ENCODE assay signal across 19 mouse cellular contexts in genomic region chr3:93581687-93582086, GRCm38 (mm10). TPM values are rescaled to one million over a fixed set of nuclear protein-coding genes. Genes with fewer than 3 reads are reported as not detected.
A peak's percentile ranks its signal among the peaks of the same experiment; 100 is the strongest.
DNase-seq lines count a peak whose midpoint lies in the region; ATAC-seq and TF ChIP-seq lines count a peak whose summit lies in the region.
"Had no signal": no experiment of that assay in that cellular context is flagged by ENCODE, and none has a peak within 500 bp of the region (broad histone marks: within the 10 kb centered on the region; RNA-seq: fewer than 3 reads in every experiment).

No protein-coding gene starts in this region.

- WGBS in intestine, embryonic 16.5 days: 76% methylated on average over 4 of the region's 4 CpGs
- 54% methylated on average over 4 of the region's 4 CpGs for WGBS in intestine, postnatal 0 days

- H3K27me3 ChIP-seq in intestine, embryonic 16.5 days (replicated peaks; ENCODE audit: control insufficient read depth, insufficient read depth, low read length): no peaks in the 10 kb centered on the region
- H3K27me3 ChIP-seq in intestine, postnatal 0 days (replicated peaks; ENCODE audit: control insufficient read depth, insufficient read depth, low read length): no peaks in the 10 kb centered on the region
- H3K27me3 ChIP-seq: embryonic facial prominence, embryonic 12.5 days; forebrain, embryonic 12.5 days; heart, embryonic 12.5 days; hindbrain, embryonic 15.5 days had no signal

- no peaks in the 10 kb centered on the region for H3K9me3 ChIP-seq in intestine, embryonic 16.5 days (ENCODE audit: control insufficient read depth, low read length)
- no peaks in the 10 kb centered on the region for H3K9me3 ChIP-seq in intestine, postnatal 0 days (ENCODE audit: control insufficient read depth)
- H3K9me3 ChIP-seq: embryonic facial prominence, embryonic 12.5 days; forebrain, embryonic 12.5 days; heart, embryonic 12.5 days; hindbrain, embryonic 10.5 days; hindbrain, embryonic 15.5 days had no signal

- no peak for ATAC-seq in intestine, embryonic 16.5 days
- no peak for ATAC-seq in intestine, postnatal 0 days
- ATAC-seq: forebrain, embryonic 16.5 days had no signal

- no peak for TF ChIP-seq CTCF in intestine, postnatal 0 days (IDR thresholded peaks at IDR 0.05; ENCODE audit: low read depth)

- H3K36me3 ChIP-seq in intestine, embryonic 16.5 days (ENCODE audit: control insufficient read depth, insufficient read depth, low read length): no peaks in the 10 kb centered on the region
- H3K36me3 ChIP-seq in intestine, postnatal 0 days (ENCODE audit: control insufficient read depth, insufficient read depth): no peaks in the 10 kb centered on the region
- H3K36me3 ChIP-seq: embryonic facial prominence, embryonic 12.5 days; forebrain, embryonic 12.5 days; heart, embryonic 12.5 days; hindbrain, embryonic 10.5 days; hindbrain, embryonic 15.5 days had no signal

- no peak overlapping the region for H3K9ac ChIP-seq in intestine, embryonic 16.5 days (ENCODE audit: low read depth, low read length)
- H3K9ac ChIP-seq in intestine, postnatal 0 days (ENCODE audit: low read depth, low read length): no peak overlapping the region
- H3K9ac ChIP-seq: embryonic facial prominence, embryonic 12.5 days; forebrain, embryonic 12.5 days; heart, embryonic 12.5 days; hindbrain, embryonic 15.5 days had no signal

- H3K4me3 ChIP-seq in intestine, embryonic 16.5 days (ENCODE audit: low read length): no peak overlapping the region
- H3K4me3 ChIP-seq in intestine, postnatal 0 days (ENCODE audit: low read depth, low read length): no peak overlapping the region
- H3K4me3 ChIP-seq: embryonic facial prominence, embryonic 12.5 days; forebrain, embryonic 12.5 days; gastrocnemius, adult 2 months; heart, adult 2 months; heart, embryonic 12.5 days; hindbrain, embryonic 10.5 days; hindbrain, embryonic 15.5 days had no signal

- peak overlapping the region; percentile 7; the same call in 1 of the 2 replicates for H3K27ac ChIP-seq in intestine, embryonic 16.5 days (ENCODE audit: low read length)
- H3K27ac ChIP-seq in intestine, postnatal 0 days (ENCODE audit: low read depth, low read length): no peak overlapping the region
- H3K27ac ChIP-seq: embryonic facial prominence, embryonic 12.5 days; forebrain, embryonic 12.5 days; gastrocnemius, adult 2 months; heart, adult 2 months; hindbrain, embryonic 10.5 days; hindbrain, embryonic 15.5 days had no signal

- H3K4me2 ChIP-seq in intestine, embryonic 16.5 days (ENCODE audit: low read depth, low read length): no peak overlapping the region
- no peak overlapping the region for H3K4me2 ChIP-seq in intestine, postnatal 0 days (replicated peaks; ENCODE audit: low read depth)
- H3K4me2 ChIP-seq: embryonic facial prominence, embryonic 12.5 days; forebrain, embryonic 12.5 days; heart, embryonic 12.5 days; hindbrain, embryonic 15.5 days had no signal

- peak; percentile 67 for DNase-seq in CD4-positive, CD25-positive, alpha-beta regulatory T cell, adult 2 months (ENCODE audit: low read depth, low spot score)
- peak; percentile 77 for DNase-seq in induced T-regulatory cell, adult 2 months (ENCODE audit: low read depth)
- no peak for DNase-seq in gastrocnemius, postnatal 10 days
- no peak for DNase-seq in thymus, postnatal 4 days
- DNase-seq in gastrocnemius, postnatal 36 days: no peak
- DNase-seq: adrenal gland, postnatal 14 days; cerebellum, adult 11-12 months; cerebellum, adult 9-10 months; cerebellum, postnatal 25 days; gastrocnemius, adult 2 months; heart, adult 2 months had no signal

- intact Hi-C loops in gastrocnemius, postnatal 36 days (cut with DNase I): no loop called here

- no peaks in the 10 kb centered on the region for H3K4me1 ChIP-seq in intestine, embryonic 16.5 days (ENCODE audit: control insufficient read depth, insufficient read depth, low read length)
- H3K4me1 ChIP-seq in intestine, postnatal 0 days (replicated peaks; ENCODE audit: control insufficient read depth, insufficient read depth, low read length): 0 out of 2 replicates have a peak, but pooled peaks cover 4% of the 10 kb centered on the region
- H3K4me1 ChIP-seq: embryonic facial prominence, embryonic 12.5 days; forebrain, embryonic 12.5 days; heart, embryonic 12.5 days; hindbrain, embryonic 10.5 days; hindbrain, embryonic 15.5 days had no signal

RNA-seq across cellular contexts. Expression of gene S100a10, which starts 26.8 kb away (rescaled TPM):
- 722 and 728 TPM in 2 replicates for polyA plus RNA-seq in intestine, embryonic 16.5 days (2015; fragmentation: Nextera tagmentation; extraction: Ambion mirVana)
- polyA plus RNA-seq in intestine, postnatal 0 days (2015; fragmentation: Nextera tagmentation; extraction: Ambion mirVana): 733 and 887 TPM in 2 replicates
- 100 to 1,000 TPM; 131 to 166 TPM for total RNA-seq in gastrocnemius, postnatal 10 days (2021)
- total RNA-seq in gastrocnemius, postnatal 36 days (2021): 10 to 100 TPM; 38.8 to 50.5 TPM

Comparison
In these comparisons a context has a peak if more than half of its experiments do, and no peak if none do; other contexts are left out.
1. DNase-seq: peak in CD4-positive, CD25-positive, alpha-beta regulatory T cell, adult 2 months (single experiment) and induced T-regulatory cell, adult 2 months (single experiment); none in gastrocnemius, postnatal 10 days (single experiment), thymus, postnatal 4 days (single experiment) and gastrocnemius, postnatal 36 days (0 of 2).